Mouse (Mus musculus) forebrain, embryonic 12.5 days (tissue): ENCODE data around the gene Cotl1. TPM values are rescaled to one million over a fixed set of nuclear protein-coding genes. Genes with fewer than 3 reads are reported as not detected.

Source experiments
- ATAC-seq: fragments of 200-750 bp; cut with Nextera tagmentation; 2 replicates; pipeline ENCODE4 v1.8.0; 2017; ENCODE audit warnings: moderate TSS enrichment; ENCODE audit not compliant: low FRiP score
- H3K27ac ChIP-seq: fragments of 300-500 bp; sonication (generic); 2 replicates; pipeline ENCODE4 v1.5.1; 2016; ENCODE audit warnings: mild to moderate bottlenecking
- H3K27me3 ChIP-seq: fragments of 300-500 bp; sonication (generic); 2 replicates; pipeline ENCODE4 v1.6.1; 2016; ENCODE audit warnings: mild to moderate bottlenecking
- H3K36me3 ChIP-seq: fragments of 300-500 bp; sonication (generic); replicated peaks from 2 replicates; pipeline ENCODE4 v1.6.1; 2016; ENCODE audit warnings: mild to moderate bottlenecking
- H3K4me1 ChIP-seq: fragments of 300-500 bp; sonication (generic); 2 replicates; pipeline ENCODE4 v1.6.1; 2016
- H3K4me2 ChIP-seq: fragments of 300-500 bp; sonication (generic); 2 replicates; pipeline ENCODE4 v1.6.1; 2016; ENCODE audit warnings: mild to moderate bottlenecking, moderate library complexity
- H3K4me3 ChIP-seq: fragments of 300-500 bp; sonication (generic); replicated peaks from 2 replicates; pipeline ENCODE4 v1.5.1; 2016; ENCODE audit warnings: mild to moderate bottlenecking
- H3K9ac ChIP-seq: fragments of 300-500 bp; sonication (generic); 2 replicates; pipeline ENCODE4 v1.6.1; 2016; ENCODE audit warnings: mild to moderate bottlenecking
- H3K9me3 ChIP-seq: fragments of 300-500 bp; sonication (generic); 2 replicates; pipeline ENCODE4 v1.6.1; 2016
- WGBS: fragments of 180-500 bp; shearing (Covaris S2); methylation state at CpG from one replicate; pipeline ENCODE4 v1.1.7; 2016; 5-methylcytosine and 5-hydroxymethylcytosine counted together
- polyA plus RNA-seq: library from polyadenylated mRNA; unstranded; fragments of >200 nt; fragmentation: Nextera tagmentation; extraction: Ambion mirVana; gene quantifications from 2 replicates; pipeline ENCODE4 v1.2.1, GENCODE M21; 2016

Cotl1 gene
- polyA plus RNA-seq, 1 experiment from 2014 or later, result 282 TPM

DNA sequence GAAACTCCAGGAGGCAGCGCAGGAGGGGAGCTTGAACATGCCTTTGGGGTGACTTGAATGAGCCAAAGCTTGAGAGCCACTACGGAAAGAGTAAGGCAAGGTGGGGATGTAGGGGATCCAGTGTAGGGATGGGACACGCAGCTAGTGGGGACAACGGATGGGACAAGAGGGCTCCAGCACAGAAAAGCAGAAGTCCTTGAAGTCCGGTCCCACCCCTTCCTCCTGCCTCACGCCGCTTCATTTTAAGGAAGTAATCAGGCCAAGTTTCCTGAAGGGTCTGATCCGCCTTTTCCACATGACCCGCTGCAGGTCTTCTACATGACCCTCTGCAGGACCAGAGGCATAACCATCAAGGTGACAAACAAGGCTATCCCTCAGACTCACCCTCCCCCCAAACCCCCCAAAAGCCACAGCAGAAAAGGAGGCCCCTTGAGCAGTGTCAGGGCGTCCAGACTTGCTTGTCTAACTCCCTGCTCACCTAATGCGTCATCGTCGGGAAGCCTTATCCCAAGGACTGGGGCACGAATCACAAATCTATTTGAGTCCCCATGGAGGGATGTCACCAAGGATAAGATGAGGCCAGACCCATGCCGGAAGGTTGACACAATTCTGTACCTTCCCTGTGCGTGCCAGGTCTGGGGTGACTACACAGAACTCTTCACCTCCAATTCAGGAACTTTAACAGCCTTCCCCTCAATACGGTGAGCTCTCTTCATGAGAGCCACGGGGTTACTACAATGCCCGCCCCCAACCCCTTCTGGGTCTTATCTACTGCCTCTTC is 14.2 kb downstream of the Cotl1 start:
- H3K27me3 ChIP-seq, result no peaks in the 10 kb centered on the region
- 93% methylated on average over 19 of the region's 19 CpGs for WGBS

DNA sequence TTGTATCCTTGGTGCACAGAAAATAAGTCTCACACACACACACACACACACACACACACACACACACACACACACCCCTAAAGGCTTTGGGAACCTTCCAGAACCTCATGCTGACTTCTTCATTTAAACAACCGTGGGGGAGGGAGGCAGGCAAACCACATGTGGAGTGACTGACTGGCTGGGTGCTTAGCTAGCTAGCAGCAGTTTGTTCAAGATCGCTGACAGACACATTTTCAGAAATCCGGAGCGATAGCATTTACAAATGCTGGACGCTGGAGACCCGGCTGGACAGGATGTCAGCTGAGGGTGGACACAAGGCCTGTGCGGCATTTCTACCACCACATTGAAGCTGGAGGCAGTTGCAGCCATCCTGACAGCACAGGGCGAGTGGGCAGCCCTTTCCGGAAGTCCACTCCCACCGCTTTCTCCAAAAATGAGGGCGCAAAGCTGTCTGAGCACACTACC is 15.5 kb downstream of the Cotl1 start:
- H3K36me3 ChIP-seq, result peaks cover 26% of the 10 kb centered on the region
- H3K9ac ChIP-seq, result no peak overlapping the region
- no peak for ATAC-seq
- H3K27ac ChIP-seq, result no peak overlapping the region
- no peaks in the 10 kb centered on the region for H3K27me3 ChIP-seq
- H3K4me1 ChIP-seq, result peaks cover 51% of the 10 kb centered on the region
- 87% methylated on average over 11 of the region's 11 CpGs for WGBS
- H3K9me3 ChIP-seq, result no peaks in the 10 kb centered on the region
- H3K4me2 ChIP-seq, result no peak overlapping the region
- no peak overlapping the region for H3K4me3 ChIP-seq

More for the DNA sequence above, 14.2 kb downstream of the Cotl1 start:
- H3K9me3 ChIP-seq, result no peaks in the 10 kb centered on the region
- H3K36me3 ChIP-seq, result peaks cover 14% of the 10 kb centered on the region
- H3K4me3 ChIP-seq, result no peak overlapping the region
- H3K4me2 ChIP-seq, result no peak overlapping the region
- no peak overlapping the region for H3K9ac ChIP-seq
- H3K4me1 ChIP-seq, result peaks cover 64% of the 10 kb centered on the region
- ATAC-seq, result no peak
- H3K27ac ChIP-seq, result no peak overlapping the region

- Histone ChIP-seq H3K27me3 (no peaks in the 10 kb centered on the region), H3K4me3 (no peak overlapping the region), H3K27ac (no peak overlapping the region), H3K9ac (no peak overlapping the region), H3K36me3 (peaks cover 29% of the 10 kb centered on the region), H3K4me2 (no peak overlapping the region), H3K4me1 (peaks cover 46% of the 10 kb centered on the region), H3K9me3 (no peaks in the 10 kb centered on the region)
- no peak for ATAC-seq
- WGBS, result 56% methylated on average over 4 of the region's 4 CpGs
These were observed 16.2 kb downstream of the Cotl1 start for GRCm38 (mm10) chr8:119824100-119824499.

- WGBS, result 94% methylated on average over 9 of the region's 9 CpGs
- Histone ChIP-seq H3K36me3 (peaks cover 29% of the 10 kb centered on the region), H3K9ac (no peak overlapping the region), H3K4me3 (no peak overlapping the region), H3K27me3 (no peaks in the 10 kb centered on the region), H3K9me3 (no peaks in the 10 kb centered on the region), H3K27ac (no peak overlapping the region), H3K4me1 (peaks cover 38% of the 10 kb centered on the region), H3K4me2 (no peak overlapping the region)
- no peak for ATAC-seq
These were observed 17.1 kb downstream of the Cotl1 start for GRCm38 (mm10) chr8:119823278-119823677.

DNA sequence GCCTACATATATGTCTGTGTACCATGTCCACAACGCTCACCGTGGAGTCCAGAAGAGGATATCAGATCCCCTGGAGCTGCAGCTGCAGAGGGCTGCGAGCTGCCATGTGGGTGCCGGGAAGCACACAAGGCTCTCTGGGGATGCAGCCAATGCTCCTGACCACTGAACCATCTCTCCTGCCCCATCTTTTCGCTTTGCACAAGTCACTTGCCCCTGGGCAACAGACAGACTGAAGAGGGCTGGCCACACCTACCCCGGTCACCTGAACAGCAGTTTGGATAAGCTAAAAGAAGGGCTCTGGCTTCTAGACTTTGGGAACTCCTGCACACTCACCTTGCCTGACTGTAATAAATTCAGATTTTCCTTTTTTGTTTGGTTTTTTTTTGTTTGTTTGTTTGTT is 18.7 kb downstream of the Cotl1 start:
- Histone ChIP-seq H3K27me3 (no peaks in the 10 kb centered on the region), H3K4me3 (no peak overlapping the region), H3K9ac (no peak overlapping the region), H3K36me3 (peaks cover 29% of the 10 kb centered on the region), H3K4me2 (no peak overlapping the region), H3K9me3 (no peaks in the 10 kb centered on the region), H3K4me1 (peaks cover 34% of the 10 kb centered on the region), H3K27ac (no peak overlapping the region)
- no peak for ATAC-seq
- WGBS, result 93% methylated on average over 6 of the region's 6 CpGs

DNA sequence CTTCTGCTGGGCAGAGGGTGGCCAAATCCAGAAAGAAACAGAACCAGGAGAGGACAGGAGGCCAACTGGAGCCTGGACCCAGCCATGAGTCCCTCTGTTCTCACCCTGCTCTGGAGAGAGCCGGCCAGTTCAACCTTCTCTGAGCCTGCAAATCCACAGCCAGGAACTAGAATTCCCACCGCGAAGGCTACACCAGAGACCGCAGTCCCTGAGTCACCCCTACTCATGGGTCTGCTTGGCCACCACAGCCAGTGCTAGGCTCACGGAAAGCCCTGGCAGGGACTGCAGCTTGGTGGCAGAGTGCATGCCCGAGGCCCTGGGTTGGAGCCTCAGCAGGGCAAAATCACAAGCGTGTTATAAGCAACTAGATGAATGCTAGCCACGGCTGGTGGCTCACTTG is 20.4 kb downstream of the Cotl1 start:
- Histone ChIP-seq H3K4me1 (peaks cover 27% of the 10 kb centered on the region), H3K4me3 (no peak overlapping the region), H3K27me3 (no peaks in the 10 kb centered on the region), H3K9ac (no peak overlapping the region), H3K9me3 (no peaks in the 10 kb centered on the region), H3K4me2 (no peak overlapping the region), H3K36me3 (peaks cover 29% of the 10 kb centered on the region), H3K27ac (no peak overlapping the region)
- WGBS, result 92% methylated on average over 8 of the region's 8 CpGs
- ATAC-seq, result no peak

DNA sequence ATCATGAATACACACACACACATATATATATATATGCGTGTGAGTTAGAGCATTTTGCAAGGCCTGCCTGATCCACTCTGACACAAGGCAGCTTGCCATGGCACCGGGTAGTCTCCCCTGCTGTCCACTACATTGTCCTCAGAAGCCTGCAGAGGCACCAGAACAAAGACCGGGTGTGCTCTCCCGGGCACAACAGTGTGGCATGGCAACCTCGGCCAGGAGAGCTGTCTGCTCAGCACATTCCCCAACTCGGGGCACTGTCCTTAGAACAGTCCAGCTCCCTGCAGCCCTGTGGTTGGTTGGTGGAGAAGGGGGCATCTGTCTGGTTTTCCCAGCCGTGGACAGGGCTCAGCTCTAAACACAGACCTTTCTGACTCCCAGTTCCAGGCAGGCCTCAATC is 21.0 kb downstream of the Cotl1 start:
- Histone ChIP-seq H3K4me3 (no peak overlapping the region), H3K4me1 (peaks cover 22% of the 10 kb centered on the region), H3K4me2 (no peak overlapping the region), H3K27ac (no peak overlapping the region), H3K36me3 (peaks cover 29% of the 10 kb centered on the region), H3K27me3 (no peaks in the 10 kb centered on the region), H3K9me3 (no peaks in the 10 kb centered on the region), H3K9ac (no peak overlapping the region)
- ATAC-seq, result no peak
- WGBS, result 67% methylated on average over 7 of the region's 7 CpGs

- no peak overlapping the region for H3K4me2 ChIP-seq
- ATAC-seq, result no peak
- no peak overlapping the region for H3K27ac ChIP-seq
- no peak overlapping the region for H3K4me3 ChIP-seq
- H3K9me3 ChIP-seq, result no peaks in the 10 kb centered on the region
- H3K4me1 ChIP-seq, result peaks cover 31% of the 10 kb centered on the region
- H3K27me3 ChIP-seq, result no peaks in the 10 kb centered on the region
- WGBS, result 39% methylated on average over 12 of the region's 12 CpGs
- no peak overlapping the region for H3K9ac ChIP-seq
- H3K36me3 ChIP-seq, result peaks cover 27% of the 10 kb centered on the region
These were observed 22.9 kb downstream of the Cotl1 start for GRCm38 (mm10) chr8:119817446-119817845.

DNA sequence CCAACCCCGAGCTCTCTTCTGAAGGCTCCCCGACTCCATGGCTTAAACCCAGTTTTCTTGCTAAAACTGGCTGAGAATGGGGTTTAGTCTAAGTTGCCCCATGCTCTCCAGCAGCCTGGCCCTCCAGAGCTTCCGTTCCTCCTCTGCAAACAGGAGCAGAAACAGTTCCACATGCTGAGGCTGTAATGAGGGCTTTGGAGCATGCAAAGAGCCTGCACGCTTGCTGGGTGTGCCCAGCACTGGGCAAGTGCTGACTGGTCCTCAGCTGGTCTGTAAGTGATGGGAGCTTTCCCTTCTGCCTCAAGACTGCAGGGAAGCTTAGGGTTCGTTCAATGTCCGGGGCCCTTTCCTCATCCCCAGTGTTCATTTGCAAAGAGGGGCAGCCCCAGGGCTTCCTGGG is 24.1 kb downstream of the Cotl1 start:
- H3K36me3 ChIP-seq, result peaks cover 16% of the 10 kb centered on the region
- H3K27me3 ChIP-seq, result no peaks in the 10 kb centered on the region
- peaks cover 37% of the 10 kb centered on the region for H3K4me1 ChIP-seq
- no peak overlapping the region for H3K4me3 ChIP-seq
- ATAC-seq, result no peak
- no peaks in the 10 kb centered on the region for H3K9me3 ChIP-seq
- WGBS, result 77% methylated on average over 6 of the region's 6 CpGs
- H3K4me2 ChIP-seq, result no peak overlapping the region
- no peak overlapping the region for H3K27ac ChIP-seq
- H3K9ac ChIP-seq, result no peak overlapping the region

GRCm38 (mm10) chr8:119812650-119813431 is 27.5 kb downstream of the Cotl1 start:
- Histone ChIP-seq H3K9me3 (no peaks in the 10 kb centered on the region), H3K27me3 (no peaks in the 10 kb centered on the region), H3K4me3 (no peak overlapping the region), H3K27ac (no peak overlapping the region), H3K4me1 (peaks cover 51% of the 10 kb centered on the region), H3K9ac (no peak overlapping the region), H3K36me3 (peaks cover 9% of the 10 kb centered on the region), H3K4me2 (no peak overlapping the region)
- no peak for ATAC-seq
- WGBS, result 81% methylated on average over 12 of the region's 12 CpGs

- H3K27ac ChIP-seq, result no peak overlapping the region
- no peak overlapping the region for H3K4me3 ChIP-seq
- H3K27me3 ChIP-seq, result no peaks in the 10 kb centered on the region
- no peak overlapping the region for H3K4me2 ChIP-seq
- 74% methylated on average over 6 of the region's 6 CpGs for WGBS
- peaks cover 9% of the 10 kb centered on the region for H3K36me3 ChIP-seq
- no peak overlapping the region for H3K9ac ChIP-seq
- no peak for ATAC-seq
- H3K9me3 ChIP-seq, result no peaks in the 10 kb centered on the region
- H3K4me1 ChIP-seq, result peaks cover 45% of the 10 kb centered on the region
These were observed 28.4 kb downstream of the Cotl1 start for GRCm38 (mm10) chr8:119811925-119812324.

- no peaks in the 10 kb centered on the region for H3K9me3 ChIP-seq
- peak overlapping the region; percentile 21; the same call in 1 of the 2 replicates for H3K27ac ChIP-seq
- peaks cover 47% of the 10 kb centered on the region for H3K4me1 ChIP-seq
- H3K4me3 ChIP-seq, result no peak overlapping the region
- peak overlapping the region; percentile 25; the same call in 1 of the 2 replicates for H3K9ac ChIP-seq
- ATAC-seq, result no peak
- H3K4me2 ChIP-seq, result no peak overlapping the region
- H3K36me3 ChIP-seq, result peaks cover 9% of the 10 kb centered on the region
- 85% methylated on average over 14 of the region's 14 CpGs for WGBS
- no peaks in the 10 kb centered on the region for H3K27me3 ChIP-seq
These were observed 29.3 kb downstream of the Cotl1 start for GRCm38 (mm10) chr8:119810953-119811499.
